Mouse (Mus musculus) CD4-positive helper T cell, adult 2 months (primary cell): ENCODE measurements around the gene Syn3.
"Not testable (repeated sequence)": the region's sequence is repeated elsewhere in the genome, so short reads cannot be mapped to it uniquely, and the experiment has no call there.

Experiments
- DNase-seq: peaks from one replicate; pipeline ENCODE4 v3.0.0-alpha.2; 2012; ENCODE audit warnings: low read depth, missing footprints, low spot score

The Syn3 gene

GRCm38 (mm10) chr10:86468612-86469546 is 29.8 kb downstream of the Syn3 start:
- DNase-seq, result no peak

DNA sequence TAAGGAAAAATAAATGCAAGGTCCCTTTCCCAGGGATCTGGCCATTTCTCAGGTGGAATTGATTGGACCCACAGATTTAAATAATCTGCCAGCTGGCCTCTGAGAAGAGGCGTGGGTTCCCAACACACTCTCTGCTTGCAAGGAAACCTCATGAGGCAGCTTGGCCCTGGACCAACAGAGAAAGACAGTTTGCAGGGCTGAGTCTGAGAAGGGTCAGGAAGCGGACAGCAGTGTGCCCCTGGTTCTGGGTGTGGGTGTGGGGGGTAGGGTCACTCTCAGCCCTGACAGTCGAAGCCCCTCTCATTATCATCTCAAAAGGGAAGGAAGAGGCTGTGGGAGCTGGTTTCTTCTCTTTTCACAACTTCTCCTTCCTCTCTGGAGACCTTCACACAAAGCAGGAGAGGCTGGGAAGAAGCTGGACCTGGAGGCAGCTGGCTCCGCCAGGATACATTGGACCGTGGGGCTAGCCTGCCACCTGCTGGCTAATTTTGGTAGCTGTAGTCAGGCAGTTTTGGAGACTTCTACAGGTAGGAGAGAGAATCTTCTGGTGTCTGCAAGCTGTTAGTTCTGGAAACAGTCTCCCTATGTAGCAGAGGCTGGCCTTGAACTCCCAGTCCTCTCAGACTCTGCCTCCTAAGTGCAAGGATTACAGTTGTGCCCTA is 35.0 kb downstream of the Syn3 start:
- peak; percentile 14 for DNase-seq

DNA sequence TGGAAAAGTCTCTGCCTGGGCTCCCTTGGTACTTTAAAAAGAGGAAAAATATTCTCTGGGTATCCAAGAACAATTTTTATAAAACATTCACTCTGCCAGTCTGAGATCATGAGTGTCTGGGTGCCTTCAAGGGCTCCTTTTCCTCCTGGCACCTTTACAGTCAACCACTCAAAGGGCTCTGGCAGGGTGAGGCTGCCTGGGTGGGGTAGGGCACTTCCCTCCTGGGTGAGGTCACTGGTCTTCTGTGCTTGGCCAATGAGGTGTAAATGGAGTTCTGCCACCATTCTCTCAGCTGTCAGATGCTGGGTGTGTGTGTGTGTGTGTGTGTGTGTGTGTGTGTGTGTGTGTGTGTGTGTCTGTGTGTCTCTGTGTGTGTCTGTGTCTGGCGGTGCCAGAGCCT is 39.1 kb downstream of the Syn3 start:
- no peak for DNase-seq

GRCm38 (mm10) chr10:86457665-86458209 is 41.0 kb downstream of the Syn3 start:
- DNase-seq, result no peak

GRCm38 (mm10) chr10:86457195-86457594 is 41.5 kb downstream of the Syn3 start:
- DNase-seq, result no peak

DNA sequence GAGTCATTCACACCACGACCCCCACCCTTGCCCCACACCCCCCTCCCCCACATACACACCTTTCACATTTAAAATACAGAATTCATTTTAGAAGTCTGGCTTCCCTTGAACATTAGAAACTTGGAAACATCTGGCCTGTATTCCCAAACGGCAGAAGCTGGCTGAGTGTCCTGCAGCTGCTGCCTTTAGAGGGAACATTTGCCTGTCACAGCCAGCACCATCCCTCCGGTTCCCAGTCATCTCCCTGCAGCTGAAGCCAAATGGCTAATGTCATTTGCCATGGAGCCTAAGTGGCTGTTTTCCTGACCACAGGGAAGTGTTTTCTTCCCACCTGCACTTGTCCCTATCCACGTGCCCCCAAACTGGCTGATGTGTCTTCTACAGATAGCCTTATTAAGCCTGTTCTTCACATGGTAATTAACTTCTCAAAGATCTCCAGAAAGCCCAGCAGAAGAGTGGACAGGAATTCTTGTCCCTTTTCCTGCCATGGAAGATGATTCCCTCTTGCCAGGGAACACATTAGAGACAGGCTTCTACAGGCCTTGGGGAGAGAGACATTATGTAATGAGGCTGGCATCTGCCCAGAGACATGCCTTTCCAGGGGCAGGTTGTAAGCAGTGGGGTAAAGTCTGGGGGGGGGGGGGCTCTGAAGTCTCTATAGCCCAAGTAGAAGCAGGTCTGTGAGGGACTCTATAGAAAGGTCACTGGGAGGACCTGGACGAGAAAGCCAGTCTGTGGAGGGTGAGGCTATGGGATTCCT is 43.2 kb downstream of the Syn3 start:
- no peak for DNase-seq

DNA sequence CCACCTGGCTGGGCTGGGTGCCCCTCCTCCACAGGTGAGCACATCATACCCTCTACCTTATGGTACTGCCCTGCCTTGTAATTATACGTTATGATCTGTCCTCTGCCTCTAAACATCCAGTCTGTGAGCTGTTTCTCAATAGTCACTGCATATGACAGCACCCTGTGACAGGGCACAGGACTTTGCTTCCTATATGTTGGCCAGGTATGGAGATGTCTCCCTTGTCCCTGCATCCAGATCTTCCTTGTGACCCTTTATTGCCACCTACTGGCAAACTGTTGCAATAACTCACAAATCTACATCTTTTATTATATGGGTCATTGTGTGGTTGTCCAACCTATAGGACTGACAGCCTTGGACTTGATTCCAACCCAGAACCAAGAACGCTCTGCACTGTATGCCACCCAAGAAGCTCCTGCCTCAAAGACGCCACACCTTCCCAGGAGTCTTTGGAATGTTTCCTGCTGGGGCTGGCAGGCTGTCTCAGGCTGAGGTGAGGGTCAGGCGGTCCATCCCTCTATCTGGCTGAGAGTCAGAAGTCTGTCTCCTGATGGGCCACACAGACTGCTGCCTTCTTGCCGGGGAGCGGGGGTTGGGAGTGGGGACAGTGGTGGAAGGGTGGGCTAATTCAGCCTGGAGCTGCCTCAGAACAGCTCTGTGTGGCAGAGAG is 46.2 kb downstream of the Syn3 start:
- peak; percentile 14 for DNase-seq

DNA sequence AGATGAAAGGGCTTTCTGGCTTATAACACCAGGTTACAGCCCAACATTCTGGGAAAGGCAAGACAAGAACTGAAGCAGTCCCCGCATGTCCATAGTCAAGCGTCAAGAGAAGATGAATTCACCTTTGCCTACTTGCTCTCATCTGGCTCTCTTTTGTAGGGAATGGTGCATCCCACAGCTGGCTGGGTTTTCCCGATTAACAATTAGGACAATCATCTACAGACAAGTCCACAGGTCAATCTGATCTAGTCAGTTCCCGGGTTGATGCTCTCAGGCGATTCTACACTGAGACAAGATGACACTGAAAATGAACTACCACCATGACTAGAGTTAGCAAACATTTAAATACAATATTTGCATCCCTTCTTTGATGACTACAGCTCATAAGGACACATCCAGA is 47.4 kb downstream of the Syn3 start:
- DNase-seq, result no peak

DNA sequence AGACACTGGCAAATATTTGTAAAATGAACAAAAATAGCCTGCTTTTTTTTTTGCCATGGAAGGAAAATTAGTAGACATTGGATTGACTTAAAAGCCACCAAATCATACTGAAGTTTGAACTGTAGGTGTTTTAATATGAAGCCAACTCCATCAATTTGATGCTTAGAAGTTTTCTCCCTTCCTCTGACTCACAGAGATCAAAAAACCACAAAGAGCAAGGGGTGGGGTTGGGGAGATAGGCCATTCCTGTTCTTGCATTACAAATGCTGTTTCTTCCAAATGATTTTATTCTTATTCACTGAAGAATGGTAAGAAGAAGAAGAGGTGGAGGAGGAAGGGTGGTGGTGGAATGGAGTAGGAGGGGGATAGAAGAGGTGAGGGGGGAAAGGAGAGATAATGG is 52.0 kb downstream of the Syn3 start:
- no peak for DNase-seq

DNA sequence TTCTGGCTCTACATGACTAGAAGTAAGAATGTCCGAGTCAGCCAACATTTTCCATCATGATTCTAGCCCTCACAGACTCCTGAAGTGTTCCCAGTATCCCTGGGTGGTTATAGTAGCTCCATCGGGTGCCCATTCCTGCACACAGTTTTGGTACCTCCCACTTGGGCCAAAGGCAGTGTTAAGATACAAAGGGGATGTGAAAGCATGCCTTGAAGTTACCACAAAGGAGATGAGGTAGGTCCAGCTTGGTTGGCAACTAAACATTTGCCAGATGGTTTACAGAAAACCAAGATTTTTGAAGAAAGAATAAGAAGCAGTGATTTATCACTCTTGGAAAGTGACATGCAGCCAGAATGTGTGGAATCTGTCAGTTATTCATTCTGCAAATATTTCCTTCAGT is 53.5 kb downstream of the Syn3 start:
- DNase-seq, result no peak

DNA sequence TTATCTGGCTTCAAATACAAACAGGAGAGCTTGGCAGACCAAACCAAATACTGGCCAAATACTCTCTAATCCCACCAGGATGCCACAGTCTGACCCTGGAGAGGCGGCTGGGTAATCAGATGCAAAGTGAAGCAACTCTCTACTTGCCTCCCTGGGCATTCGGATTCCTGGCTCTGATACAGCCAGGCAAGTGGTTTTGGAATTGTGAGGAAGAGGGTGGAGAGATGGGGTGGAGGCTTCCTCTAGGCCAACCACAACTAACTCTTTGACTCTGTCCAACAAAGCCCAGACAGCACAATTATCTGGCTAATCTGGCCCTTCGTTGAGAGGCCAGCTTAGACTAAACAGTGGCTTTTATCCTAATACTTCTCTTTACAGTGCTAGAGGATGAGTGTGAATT is 54.0 kb downstream of the Syn3 start:
- no peak for DNase-seq

GRCm38 (mm10) chr10:86441765-86442164 is 56.9 kb downstream of the Syn3 start:
- DNase-seq, result no peak

DNA sequence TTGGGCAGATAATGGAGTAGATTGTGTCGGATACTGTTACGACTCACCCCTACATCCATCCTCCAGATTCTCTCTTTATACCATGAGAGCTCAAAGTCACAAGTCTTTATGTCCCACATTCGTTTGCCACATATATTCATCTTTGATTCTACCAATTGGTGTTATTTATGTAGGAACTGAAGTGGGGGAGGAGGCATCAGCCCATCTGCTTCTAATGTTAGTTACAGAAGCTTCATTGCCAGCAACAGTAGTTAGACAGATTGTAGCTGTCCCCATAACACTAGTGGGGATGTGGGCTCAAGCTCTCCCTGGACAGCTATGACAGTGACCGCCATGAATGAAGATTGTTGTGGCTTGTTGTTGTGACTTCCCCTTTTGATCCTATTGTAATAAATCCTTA is 59.1 kb downstream of the Syn3 start:
- no peak for DNase-seq

- DNase-seq, result no peak
These were observed 61.4 kb downstream of the Syn3 start for GRCm38 (mm10) chr10:86437294-86437693.

- not testable (repeated sequence) for DNase-seq
These were observed 63.7 kb downstream of the Syn3 start for GRCm38 (mm10) chr10:86435006-86435405.

- DNase-seq, result no peak
These were observed 69.0 kb downstream of the Syn3 start for GRCm38 (mm10) chr10:86429651-86430050.

- DNase-seq, result no peak
These were observed 70.7 kb downstream of the Syn3 start for GRCm38 (mm10) chr10:86427956-86428355.

DNA sequence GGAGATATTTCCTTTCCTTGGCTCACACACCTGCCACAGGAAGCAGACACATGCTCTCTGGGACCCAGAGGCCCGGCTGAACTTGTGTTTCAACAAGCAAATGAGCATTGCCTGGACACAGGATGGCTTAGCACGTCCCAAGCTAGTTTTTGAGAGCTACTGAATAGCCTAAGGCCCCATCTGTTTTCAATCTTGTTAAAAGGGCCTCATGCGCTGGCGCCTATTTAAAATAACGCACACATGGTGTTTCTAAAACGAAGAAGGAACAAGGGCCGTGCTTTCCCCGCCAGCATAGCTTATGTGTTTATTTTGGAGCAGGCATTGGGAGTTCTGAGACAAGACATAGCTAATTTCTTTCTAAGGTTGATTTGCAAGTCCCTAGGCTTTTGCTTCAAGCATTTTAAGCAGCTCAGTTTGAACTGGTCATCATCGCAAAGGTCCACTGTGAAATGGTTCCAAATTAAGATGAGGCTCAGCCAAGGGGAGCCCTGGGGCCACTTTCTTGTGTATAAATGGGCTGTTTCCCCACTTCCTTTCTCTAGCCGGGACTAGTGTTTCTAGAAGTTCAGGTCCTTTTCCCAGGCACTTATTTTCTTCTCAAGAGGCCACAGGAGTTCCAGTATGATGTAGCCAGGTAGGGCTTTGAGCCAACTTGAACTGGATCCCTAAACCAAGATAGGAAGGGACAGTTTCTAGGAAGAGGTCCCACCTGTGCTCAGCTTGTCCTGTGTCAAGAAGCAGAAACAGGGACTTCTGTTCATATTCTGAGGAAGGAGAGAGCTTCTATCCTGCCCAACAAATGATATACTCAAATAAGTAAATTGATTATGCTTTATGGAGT is 72.8 kb downstream of the Syn3 start:
- no peak for DNase-seq

- no peak for DNase-seq
These were observed 76.8 kb downstream of the Syn3 start for GRCm38 (mm10) chr10:86421731-86422370.

- DNase-seq, result no peak
These were observed 79.8 kb downstream of the Syn3 start for GRCm38 (mm10) chr10:86418931-86419330.
